Mouse (Mus musculus) liver, embryonic 13.5 days (tissue): ENCODE results near the gene Nfkb2. TPM values are rescaled to one million over a fixed set of nuclear protein-coding genes. Genes with fewer than 3 reads are reported as not detected.

Source experiments
- ATAC-seq: fragments of 200-750 bp; cut with Nextera tagmentation; 2 replicates; pipeline ENCODE4 v1.8.0; 2017; ENCODE audit warnings: low read depth, mild to moderate bottlenecking, moderate number of reproducible peaks, moderate library complexity
- DNase-seq: peaks from one replicate; pipeline ENCODE4 v3.0.0; 2022
- H3K27ac ChIP-seq: fragments of 300-500 bp; sonication (generic); 2 replicates; pipeline ENCODE4 v1.5.1; 2015; ENCODE audit warnings: moderate library complexity, mild to moderate bottlenecking, inconsistent platforms
- H3K27me3 ChIP-seq: fragments of 300-500 bp; sonication (generic); 2 replicates; pipeline ENCODE4 v1.6.1; 2015; ENCODE audit warnings: mild to moderate bottlenecking, inconsistent platforms
- H3K36me3 ChIP-seq: fragments of 300-500 bp; sonication (generic); 2 replicates; pipeline ENCODE4 v1.6.1; 2015; ENCODE audit warnings: mild to moderate bottlenecking, inconsistent platforms
- H3K4me1 ChIP-seq: fragments of 300-500 bp; sonication (generic); replicated peaks from 2 replicates; pipeline ENCODE4 v1.6.1; 2015; ENCODE audit warnings: inconsistent platforms
- H3K4me2 ChIP-seq: fragments of 300-500 bp; sonication (generic); 2 replicates; pipeline ENCODE4 v1.6.1; 2015; ENCODE audit warnings: inconsistent platforms, mild to moderate bottlenecking, moderate library complexity
- H3K4me3 ChIP-seq: fragments of 300-500 bp; sonication (generic); replicated peaks from 2 replicates; pipeline ENCODE4 v1.5.1; 2015; ENCODE audit warnings: mild to moderate bottlenecking, inconsistent platforms
- H3K9ac ChIP-seq: fragments of 300-500 bp; sonication (generic); 2 replicates; pipeline ENCODE4 v1.6.1; 2015; ENCODE audit warnings: mild to moderate bottlenecking, inconsistent platforms
- H3K9me3 ChIP-seq: fragments of 300-500 bp; sonication (generic); replicated peaks from 2 replicates; pipeline ENCODE4 v1.6.1; 2016; ENCODE audit warnings: inconsistent platforms
- WGBS: fragments of 180-500 bp; shearing (Covaris S2); methylation state at CpG from one replicate; pipeline ENCODE4 v1.1.7; 2015; ENCODE audit not compliant: insufficient replicate concordance; 5-methylcytosine and 5-hydroxymethylcytosine counted together
- polyA plus RNA-seq: library from polyadenylated mRNA; unstranded; fragments of >200 nt; fragmentation: Nextera tagmentation; extraction: Ambion mirVana; gene quantifications from 2 replicates; pipeline ENCODE4 v1.2.1, GENCODE M21; 2015

The Nfkb2 gene
- polyA plus RNA-seq, 1 experiment from 2014 or later = 4.3 TPM

DNA sequence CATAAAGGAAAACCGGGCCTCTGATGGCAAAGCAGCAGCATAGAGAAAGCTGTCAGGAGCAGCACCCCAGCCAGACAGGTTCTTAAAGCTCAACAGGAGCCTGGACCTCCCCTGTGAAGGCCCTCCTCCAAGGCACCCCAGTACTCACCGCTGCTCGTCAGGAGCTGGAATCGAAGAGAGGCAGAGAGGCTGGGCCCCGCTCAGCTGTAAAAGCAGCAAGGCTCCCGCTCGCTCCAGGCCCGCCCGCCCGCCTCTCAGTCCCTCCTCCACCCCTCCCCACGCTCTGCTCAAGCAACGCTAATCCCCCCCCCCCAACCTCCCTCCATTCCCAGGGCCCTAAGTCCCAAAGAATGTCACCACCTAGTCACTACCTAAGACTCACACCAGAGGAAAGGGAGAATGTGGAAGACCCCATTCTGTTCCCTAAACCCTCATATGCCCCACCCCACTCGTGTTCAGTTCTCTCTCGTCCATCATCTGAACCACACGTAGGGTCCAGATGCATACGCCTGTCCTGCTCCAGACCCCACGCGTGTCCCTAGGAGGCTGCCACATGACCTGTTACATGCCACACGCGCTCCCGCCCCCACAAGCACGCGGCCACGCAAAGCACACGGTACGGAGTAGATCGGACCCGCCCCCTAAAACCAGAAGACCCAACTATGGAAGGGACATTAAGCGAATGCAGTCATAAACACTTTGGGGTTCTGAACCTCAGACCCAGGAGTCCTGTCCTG, 22.1 kb downstream of the Nfkb2 start:
- no peak for ATAC-seq
- WGBS = 7% methylated on average over 29 of the region's 29 CpGs
- no peak overlapping the region for H3K4me3 ChIP-seq

DNA sequence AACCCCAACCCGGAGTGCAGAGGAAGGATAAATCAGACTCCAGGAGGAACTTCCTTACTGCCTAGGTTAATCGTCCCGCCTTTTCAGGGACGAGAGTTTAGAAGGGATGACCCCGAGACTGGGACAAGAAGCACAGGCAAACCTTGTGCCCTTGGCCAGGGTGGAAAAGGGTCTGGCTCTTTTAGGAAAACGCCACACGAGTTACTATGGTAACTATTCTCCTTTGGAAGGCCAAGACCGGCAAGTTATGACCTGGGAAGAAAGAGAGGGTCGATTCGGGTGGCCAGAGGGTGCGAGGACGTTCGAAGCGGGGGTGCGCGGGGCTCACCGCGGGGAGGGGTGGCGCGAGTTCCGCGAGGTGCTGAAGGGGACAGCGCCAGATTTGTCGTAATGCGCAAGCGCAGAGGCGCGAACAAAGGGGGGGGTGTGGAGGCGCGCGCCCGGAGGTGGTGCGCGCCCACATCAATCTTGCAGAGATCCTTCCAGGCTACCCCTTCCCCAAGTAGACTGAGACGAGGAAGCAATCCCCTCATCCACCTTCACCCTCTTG, 22.7 kb downstream of the Nfkb2 start, which contains the start of gene Psd:
TSS of gene Psd (minus strand) at position 401 of the 550 bp plus-strand sequence.
- peak within 1 kb of the TSS; percentile 83 for H3K9ac ChIP-seq
- peak within 1 kb of the TSS; percentile 82 for H3K4me3 ChIP-seq
- 1% methylated on average over 35 of the region's 35 CpGs for WGBS
- ATAC-seq = no peak
- DNase-seq = peak; percentile 45
- H3K4me1 ChIP-seq = peaks cover 46% of the 10 kb centered on the region
- no peaks in the 10 kb centered on the region for H3K9me3 ChIP-seq
- peak within 1 kb of the TSS; percentile 100 for H3K4me2 ChIP-seq
- H3K27me3 ChIP-seq = peaks cover 64% of the 10 kb centered on the region
- H3K36me3 ChIP-seq = peaks cover 18% of the 10 kb centered on the region
- H3K27ac ChIP-seq = peak within 1 kb of the TSS; percentile 91

More for the DNA sequence above, 22.1 kb downstream of the Nfkb2 start:
- no peaks in the 10 kb centered on the region for H3K9me3 ChIP-seq
- no peak for DNase-seq
- no peak overlapping the region for H3K9ac ChIP-seq
- H3K27ac ChIP-seq = no peak overlapping the region
- peaks cover 46% of the 10 kb centered on the region for H3K4me1 ChIP-seq
- peaks cover 12% of the 10 kb centered on the region for H3K36me3 ChIP-seq
- H3K27me3 ChIP-seq = peaks cover 70% of the 10 kb centered on the region
- H3K4me2 ChIP-seq = peak overlapping the region; percentile 100; the same call in 1 of the 2 replicates

DNA sequence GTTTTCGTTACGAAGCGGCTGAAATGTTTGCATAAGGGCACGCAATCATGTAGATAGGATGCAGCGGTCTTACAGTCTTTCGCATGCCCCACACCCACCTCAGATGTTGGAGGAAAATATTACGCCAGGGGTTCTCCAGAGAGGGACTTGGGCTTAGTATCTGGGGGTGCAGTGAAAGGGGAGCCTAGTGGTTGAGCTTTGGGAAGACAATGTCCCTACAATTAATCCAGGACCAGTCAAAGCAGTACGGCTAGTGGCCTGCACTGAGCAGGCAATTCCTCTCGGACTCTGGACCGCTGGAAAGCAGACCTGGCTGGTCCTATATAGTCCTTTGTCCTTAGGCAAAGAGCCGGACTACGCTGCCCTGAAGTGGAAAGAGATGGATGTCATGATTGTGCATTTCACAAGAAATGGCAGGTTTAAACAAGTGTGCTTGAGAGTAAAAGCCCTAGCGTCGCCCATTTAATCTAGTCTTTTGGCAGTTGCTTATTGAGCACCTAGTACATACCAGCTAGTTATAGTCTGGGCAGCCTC, 23.5 kb downstream of the Nfkb2 start:
- Histone ChIP-seq H3K4me2 (peak overlapping the region; percentile 100), H3K9me3 (no peaks in the 10 kb centered on the region), H3K4me1 (peaks cover 46% of the 10 kb centered on the region), H3K27ac (peak overlapping the region; percentile 91; the same call in 1 of the 2 replicates), H3K4me3 (peak overlapping the region; percentile 82), H3K9ac (peak overlapping the region; percentile 83), H3K27me3 (peaks cover 56% of the 10 kb centered on the region), H3K36me3 (peaks cover 20% of the 10 kb centered on the region)
- 24% methylated on average over 14 of the region's 14 CpGs for WGBS
- no peak for DNase-seq
- no peak for ATAC-seq

DNA sequence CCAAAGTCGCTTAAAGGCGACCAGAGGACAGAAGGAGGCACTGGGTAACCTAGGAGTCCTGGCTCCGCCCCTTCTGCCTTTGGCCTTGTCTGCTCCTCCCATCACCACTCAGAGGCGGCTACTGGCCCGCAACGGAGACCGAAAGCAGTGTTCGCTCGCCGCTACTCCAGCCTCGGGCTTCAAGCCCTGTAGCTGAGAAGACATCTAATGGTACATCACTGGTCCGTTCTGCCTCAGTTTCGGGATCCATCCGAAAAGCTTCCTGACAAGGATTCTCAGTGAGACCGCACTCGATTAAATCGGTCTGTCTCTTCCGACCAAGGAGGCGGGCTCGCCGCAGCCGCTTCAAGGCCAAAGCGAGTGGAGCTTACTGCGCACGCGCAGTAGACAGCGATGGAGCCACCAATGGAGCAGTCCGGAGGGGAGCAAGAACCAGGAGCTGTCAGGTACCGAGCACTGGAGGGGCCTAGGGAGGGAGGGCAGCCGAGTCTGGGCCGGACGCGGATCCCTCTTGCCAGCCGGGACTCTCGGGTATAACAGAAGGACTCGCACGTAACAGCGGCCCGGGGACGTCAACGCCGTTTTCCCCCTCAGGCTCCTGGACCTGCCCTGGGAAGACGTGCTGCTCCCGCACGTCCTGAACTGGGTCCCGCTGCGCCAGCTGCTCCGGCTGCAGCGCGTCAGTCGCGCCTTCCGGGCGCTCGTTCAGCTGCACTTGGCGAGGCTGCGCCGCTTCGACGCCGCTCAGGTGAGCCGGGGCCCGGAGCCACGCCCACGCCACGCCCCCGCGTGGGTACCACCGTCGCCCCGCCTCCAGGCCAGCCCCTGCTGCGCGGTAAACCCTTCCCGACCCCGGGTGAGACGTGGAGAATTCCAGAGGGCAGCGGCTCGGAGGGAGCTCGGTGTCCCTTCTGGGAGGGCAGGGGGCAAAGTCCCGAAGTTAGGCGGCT, 24.2 kb downstream of the Nfkb2 start, which contains the start of gene Fbxl15:
TSS of gene Fbxl15 (plus strand) at position 104 of the 950 bp plus-strand sequence.
- under 1% methylated on average over 81 of the region's 81 CpGs for WGBS

DNA sequence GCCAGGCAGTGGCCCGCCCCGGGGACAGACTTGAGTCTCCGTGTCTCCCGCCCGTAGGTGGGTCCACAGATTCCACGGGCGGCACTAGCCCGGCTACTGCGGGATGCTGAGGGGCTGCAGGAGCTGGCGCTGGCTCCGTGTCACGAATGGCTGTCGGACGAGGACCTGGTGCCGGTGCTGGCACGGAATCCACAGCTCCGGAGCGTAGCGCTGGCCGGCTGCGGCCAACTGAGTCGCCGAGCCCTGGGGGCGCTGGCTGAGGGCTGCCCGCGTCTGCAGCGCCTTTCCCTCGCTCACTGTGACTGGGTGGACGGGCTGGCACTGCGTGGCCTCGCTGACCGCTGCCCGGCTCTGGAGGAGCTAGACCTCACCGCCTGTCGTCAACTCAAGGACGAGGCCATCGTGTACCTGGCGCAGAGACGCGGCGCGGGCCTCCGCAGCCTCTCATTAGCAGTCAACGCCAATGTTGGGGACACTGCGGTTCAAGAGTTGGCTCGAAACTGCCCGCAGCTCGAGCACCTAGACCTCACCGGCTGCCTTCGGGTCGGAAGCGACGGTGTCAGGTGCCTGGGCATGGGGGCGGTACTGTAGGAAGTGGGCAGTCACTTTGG, 25.0 kb downstream of the Nfkb2 start:
- Histone ChIP-seq H3K36me3 (peaks cover 20% of the 10 kb centered on the region), H3K4me1 (peaks cover 46% of the 10 kb centered on the region), H3K9me3 (no peaks in the 10 kb centered on the region), H3K27ac (peak overlapping the region; percentile 91), H3K4me3 (peak overlapping the region; percentile 82), H3K9ac (peak overlapping the region; percentile 83), H3K4me2 (peak overlapping the region; percentile 100), H3K27me3 (peaks cover 41% of the 10 kb centered on the region)
- WGBS = 4% methylated on average over 54 of the region's 54 CpGs
- ATAC-seq = no peak
- no peak for DNase-seq

More for the DNA sequence above, 24.2 kb downstream of the Nfkb2 start, which contains the start of gene Fbxl15:
- Histone ChIP-seq H3K27me3 (peaks cover 48% of the 10 kb centered on the region), H3K27ac (peak within 1 kb of the TSS; percentile 91), H3K4me1 (peaks cover 46% of the 10 kb centered on the region), H3K9me3 (no peaks in the 10 kb centered on the region), H3K4me2 (peak within 1 kb of the TSS; percentile 100), H3K4me3 (peak within 1 kb of the TSS; percentile 82), H3K9ac (peak within 1 kb of the TSS; percentile 83), H3K36me3 (peaks cover 20% of the 10 kb centered on the region)
- peak; percentile 88 for DNase-seq
- ATAC-seq = peak; percentile 87

DNA sequence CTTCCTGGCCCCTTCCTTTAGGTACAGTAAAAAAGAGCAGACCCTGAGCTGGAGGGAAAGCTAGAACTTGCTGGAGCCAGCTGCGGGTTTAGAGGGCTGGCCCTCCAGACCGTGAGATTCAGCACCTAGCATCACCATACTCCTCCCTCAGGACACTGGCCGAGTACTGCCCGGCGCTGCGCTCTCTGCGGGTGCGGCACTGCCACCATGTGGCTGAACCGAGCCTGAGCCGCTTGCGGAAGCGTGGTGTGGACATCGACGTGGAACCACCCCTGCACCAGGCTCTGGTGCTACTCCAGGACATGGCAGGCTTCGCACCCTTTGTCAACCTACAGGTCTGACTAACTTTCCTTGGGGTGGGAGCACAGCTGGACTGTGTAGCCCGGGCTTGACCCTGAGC, 25.8 kb downstream of the Nfkb2 start:
- no peaks in the 10 kb centered on the region for H3K9me3 ChIP-seq
- H3K27ac ChIP-seq = no peak overlapping the region
- peak overlapping the region; percentile 82 for H3K4me3 ChIP-seq
- peaks cover 32% of the 10 kb centered on the region for H3K27me3 ChIP-seq
- 7% methylated on average over 16 of the region's 16 CpGs for WGBS
- H3K9ac ChIP-seq = 0 out of 2 replicates have a peak overlapping the region, but pooled peaks have one; percentile 83
- H3K4me2 ChIP-seq = peak overlapping the region; percentile 100
- ATAC-seq (peak; percentile 48), DNase-seq (peak; percentile 79)
- peaks cover 20% of the 10 kb centered on the region for H3K36me3 ChIP-seq
- peaks cover 42% of the 10 kb centered on the region for H3K4me1 ChIP-seq

DNA sequence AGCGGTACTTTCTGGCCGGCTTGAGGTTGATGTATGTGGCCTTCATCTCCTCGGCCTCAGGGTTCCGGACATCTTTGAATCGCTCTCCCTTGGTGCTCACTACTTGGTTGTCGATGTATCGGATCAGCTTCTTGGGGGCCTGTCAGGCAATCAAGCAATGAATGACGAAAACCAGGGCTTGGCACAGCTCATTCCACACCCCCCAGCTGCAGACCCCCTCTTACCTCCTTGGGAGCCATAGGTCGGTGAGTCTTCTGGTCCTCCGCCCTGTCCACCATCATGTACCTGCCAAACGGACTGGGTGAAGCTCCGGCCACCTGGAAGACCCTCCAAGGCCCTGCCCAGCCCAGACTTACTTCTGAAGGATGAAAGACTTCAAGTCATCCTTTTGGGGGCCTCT, 26.6 kb downstream of the Nfkb2 start:
- ATAC-seq (no peak), DNase-seq (no peak)
- H3K4me1 ChIP-seq = peaks cover 39% of the 10 kb centered on the region
- H3K9ac ChIP-seq = no peak overlapping the region
- peaks cover 25% of the 10 kb centered on the region for H3K27me3 ChIP-seq
- H3K9me3 ChIP-seq = no peaks in the 10 kb centered on the region
- H3K27ac ChIP-seq = no peak overlapping the region
- no peak overlapping the region for H3K4me3 ChIP-seq
- H3K4me2 ChIP-seq = no peak overlapping the region
- WGBS = 83% methylated on average over 12 of the region's 12 CpGs
- H3K36me3 ChIP-seq = peaks cover 20% of the 10 kb centered on the region

DNA sequence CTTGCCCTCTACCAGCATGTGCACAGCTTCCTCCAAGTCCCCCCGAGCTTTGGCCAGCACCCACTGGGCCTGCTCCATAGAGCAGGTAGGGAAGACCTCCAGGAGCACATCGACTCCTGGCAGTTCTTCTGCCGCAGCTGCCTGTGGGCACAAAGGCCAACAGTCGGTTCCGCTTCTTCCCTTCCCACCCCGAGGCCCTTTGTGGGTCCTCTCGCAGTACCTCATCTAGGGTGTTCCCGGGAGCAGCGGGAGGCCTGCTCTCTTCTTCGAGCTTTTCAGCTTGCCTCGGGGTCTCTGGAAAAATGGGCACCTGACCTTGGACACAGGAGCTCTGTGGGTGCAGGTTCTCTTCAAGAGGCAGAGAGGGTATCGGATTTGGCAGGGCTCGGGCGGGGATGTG, 27.2 kb downstream of the Nfkb2 start:
- Histone ChIP-seq H3K36me3 (peaks cover 20% of the 10 kb centered on the region), H3K9me3 (no peaks in the 10 kb centered on the region), H3K27ac (no peak overlapping the region), H3K27me3 (peaks cover 19% of the 10 kb centered on the region), H3K4me2 (no peak overlapping the region), H3K9ac (no peak overlapping the region), H3K4me1 (peaks cover 40% of the 10 kb centered on the region), H3K4me3 (no peak overlapping the region)
- DNase-seq = no peak
- ATAC-seq = no peak
- 86% methylated on average over 14 of the region's 14 CpGs for WGBS

DNA sequence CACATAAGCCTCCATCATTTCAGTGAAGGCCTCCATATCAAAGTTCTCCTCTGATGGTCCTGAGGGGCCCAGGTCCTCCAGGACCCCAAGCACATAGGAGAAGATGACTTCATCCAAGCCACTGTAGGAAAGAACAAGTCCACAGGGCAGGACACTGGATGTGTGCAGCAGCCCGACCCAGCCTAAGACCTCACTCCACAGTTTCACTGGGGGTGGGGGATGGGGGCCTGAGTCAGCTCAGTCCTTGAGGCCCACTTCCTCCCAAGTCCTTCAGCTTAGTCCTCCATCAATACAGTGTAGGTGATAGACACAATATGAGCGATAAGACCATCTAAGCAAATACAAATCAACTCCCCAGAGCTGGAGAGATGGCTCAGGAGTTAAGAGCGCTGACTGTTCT, 27.8 kb downstream of the Nfkb2 start:
- peaks cover 40% of the 10 kb centered on the region for H3K4me1 ChIP-seq
- DNase-seq = no peak

DNA sequence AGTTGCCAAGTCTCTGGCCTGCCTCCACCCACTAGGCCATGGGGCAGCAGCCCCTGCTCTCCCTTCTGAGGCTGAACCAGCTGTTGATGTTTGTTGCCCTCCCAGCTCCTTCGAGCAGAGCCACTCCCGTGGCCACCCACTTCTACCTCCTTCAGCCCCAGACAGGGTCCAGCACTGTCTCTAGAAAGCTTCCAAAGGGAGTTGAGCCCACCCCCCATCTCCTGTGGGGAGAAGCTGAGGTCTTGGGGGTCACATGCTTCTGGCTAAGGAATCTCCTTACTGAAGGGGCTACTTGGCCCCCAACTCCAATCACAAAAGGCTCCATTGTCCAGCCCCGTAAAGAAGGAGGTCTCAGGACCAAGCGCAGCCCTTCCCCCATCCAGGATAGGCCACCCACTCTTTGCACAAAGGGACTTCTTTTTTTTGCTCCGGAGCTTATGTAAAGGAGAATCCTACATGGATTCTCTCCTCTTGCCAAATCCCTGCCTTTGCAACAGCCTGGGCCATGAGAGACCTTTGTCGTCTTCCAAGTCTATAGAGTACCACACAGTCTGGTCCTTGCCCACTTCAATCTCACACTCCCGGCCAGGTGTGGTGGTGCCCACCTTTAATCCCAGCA, 28.7 kb downstream of the Nfkb2 start:
- Histone ChIP-seq H3K9ac (no peak overlapping the region), H3K27ac (0 out of 2 replicates have a peak overlapping the region, but pooled peaks have one; percentile 3), H3K4me1 (peaks cover 40% of the 10 kb centered on the region), H3K4me2 (no peak overlapping the region), H3K9me3 (no peaks in the 10 kb centered on the region), H3K4me3 (no peak overlapping the region), H3K27me3 (peaks cover 5% of the 10 kb centered on the region; the same call in 1 of the 2 replicates), H3K36me3 (peaks cover 20% of the 10 kb centered on the region)
- DNase-seq (no peak), ATAC-seq (no peak)
- WGBS = 69% methylated on average over 7 of the region's 7 CpGs

More for the DNA sequence above, 27.8 kb downstream of the Nfkb2 start:
- peaks cover 20% of the 10 kb centered on the region for H3K36me3 ChIP-seq
- H3K4me3 ChIP-seq = no peak overlapping the region
- peaks cover 13% of the 10 kb centered on the region for H3K27me3 ChIP-seq
- 75% methylated on average over 3 of the region's 3 CpGs for WGBS
- H3K9ac ChIP-seq = no peak overlapping the region
- H3K4me2 ChIP-seq = no peak overlapping the region
- 0 out of 2 replicates have a peak overlapping the region, but pooled peaks have one; percentile 3 for H3K27ac ChIP-seq
- ATAC-seq = no peak
- H3K9me3 ChIP-seq = no peaks in the 10 kb centered on the region
